Mouse (Mus musculus) central nervous system, embryonic 11.5 days (tissue): ENCODE results near the gene Usp39. TPM values are rescaled to one million over a fixed set of nuclear protein-coding genes. Genes with fewer than 3 reads are reported as not detected.

Experiments
- polyA plus RNA-seq: library from polyadenylated mRNA; depleted of rRNA; stranded (reverse); fragments of >200 nt; gene quantifications from 2 replicates; pipeline ENCODE4 v1.2.3, GENCODE M21; 2012; rRNA removed

The Usp39 gene
- 59.2 and 62.7 TPM in 2 replicates for polyA plus RNA-seq

DNA sequence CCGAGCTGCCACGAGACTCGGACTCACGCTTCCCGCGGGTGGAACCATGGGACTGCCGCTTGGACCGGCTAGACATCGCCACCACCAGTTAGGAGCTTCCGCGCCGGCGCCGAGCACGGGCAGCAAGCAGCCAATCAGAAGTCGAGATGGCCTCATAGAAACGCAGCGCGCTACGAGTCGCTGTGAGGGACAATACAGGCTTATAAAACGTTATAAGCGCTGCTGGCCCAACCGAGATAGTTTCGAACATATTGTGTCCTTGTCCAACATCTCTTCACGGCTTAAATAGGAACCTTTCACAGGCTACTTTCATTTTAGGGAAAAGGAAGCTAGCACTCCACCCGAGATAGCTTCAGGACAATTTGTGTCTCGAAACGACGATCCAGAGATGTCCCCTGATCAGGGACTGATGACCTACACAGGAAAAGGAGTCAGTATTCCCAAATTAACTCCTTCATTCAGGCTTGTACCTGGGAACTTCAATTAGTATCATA is at the start of gene Usp39:
TSS of gene Usp39 (minus strand) at position 111 of the 494 bp plus-strand sequence.

DNA sequence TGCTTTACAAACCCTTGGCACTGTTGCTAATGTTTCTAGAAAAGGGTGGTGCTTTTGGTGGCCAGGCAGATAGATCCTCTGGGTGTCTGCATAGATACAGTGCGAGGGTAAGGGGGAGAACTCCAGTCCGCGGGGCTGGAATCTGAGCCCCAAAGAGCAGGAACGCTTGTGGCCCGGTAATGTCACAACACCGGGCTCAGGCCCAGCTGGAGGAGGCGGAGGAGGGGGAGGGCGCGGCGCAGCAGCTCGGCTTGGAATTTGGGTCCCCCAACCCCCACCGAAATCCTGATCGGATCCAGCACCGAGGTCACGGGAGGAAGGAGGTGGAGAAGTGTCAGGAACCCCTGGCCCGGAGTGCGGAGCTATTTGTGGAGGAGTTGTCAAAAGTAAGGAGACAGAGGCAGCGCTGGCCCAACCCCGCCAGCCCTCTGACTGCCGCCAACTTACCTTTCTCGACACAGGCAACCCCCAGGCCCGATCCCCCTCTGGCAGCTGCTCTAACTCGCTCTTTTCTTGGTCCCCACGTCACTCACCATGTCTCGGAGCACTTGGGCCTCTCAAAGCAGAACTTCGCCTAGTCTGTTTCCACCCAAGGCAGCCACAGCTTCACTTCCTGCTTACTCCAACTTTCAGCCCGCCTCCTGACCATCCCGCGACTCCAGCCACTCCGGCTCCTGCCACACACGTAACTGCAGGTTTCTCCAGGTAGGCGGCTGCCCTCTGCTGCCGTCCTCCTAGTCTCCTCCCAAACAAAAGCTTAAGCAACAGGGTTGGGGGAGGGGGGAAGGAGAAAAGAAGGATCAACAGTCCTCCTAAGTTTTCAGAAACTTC is 45.2 kb upstream of the Usp39 start, which contains the start of gene Vamp8:
TSS of gene Vamp8 (minus strand) at position 763 of the 831 bp plus-strand sequence.

DNA sequence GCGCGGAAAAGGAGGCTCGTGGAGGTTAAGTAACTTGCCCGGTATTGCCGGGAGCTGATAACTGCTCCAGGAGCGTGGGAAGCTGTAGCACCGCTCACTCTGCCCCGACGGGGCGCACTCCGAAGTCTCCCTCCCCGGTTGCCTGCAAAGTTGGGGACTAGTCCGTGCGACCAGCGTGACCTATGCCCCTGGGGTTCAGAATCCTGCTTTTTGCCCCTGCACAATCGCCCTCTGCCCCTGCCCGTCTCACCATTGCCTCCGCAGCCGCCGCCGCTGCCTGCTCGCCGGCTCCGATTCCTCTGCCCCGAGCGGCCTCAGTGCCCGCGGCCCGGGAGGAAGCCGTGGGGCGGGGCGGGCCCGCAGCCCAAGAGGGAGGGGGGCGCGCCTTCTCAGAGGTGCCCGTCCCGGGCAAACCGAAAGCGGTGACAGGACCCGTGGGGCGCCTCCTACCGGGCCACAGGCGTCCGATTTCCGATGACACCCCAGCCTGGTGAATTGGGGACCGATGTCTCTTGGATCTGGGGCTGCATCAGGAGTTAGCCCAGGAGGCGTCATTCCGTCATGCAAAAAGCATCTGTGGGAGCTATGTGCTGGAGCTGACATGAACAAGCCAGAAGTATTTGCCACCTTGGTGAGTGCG is 35.3 kb upstream of the Usp39 start, which contains the start of gene Vamp5:
TSS of gene Vamp5 (minus strand) at position 338 of the 640 bp plus-strand sequence.

GRCm38 (mm10) chr6:72366844-72367443 is 22.0 kb upstream of the Usp39 start, which contains the start of gene Rnf181:
Rnf181 (minus strand) TSS chr6:72366956.

DNA sequence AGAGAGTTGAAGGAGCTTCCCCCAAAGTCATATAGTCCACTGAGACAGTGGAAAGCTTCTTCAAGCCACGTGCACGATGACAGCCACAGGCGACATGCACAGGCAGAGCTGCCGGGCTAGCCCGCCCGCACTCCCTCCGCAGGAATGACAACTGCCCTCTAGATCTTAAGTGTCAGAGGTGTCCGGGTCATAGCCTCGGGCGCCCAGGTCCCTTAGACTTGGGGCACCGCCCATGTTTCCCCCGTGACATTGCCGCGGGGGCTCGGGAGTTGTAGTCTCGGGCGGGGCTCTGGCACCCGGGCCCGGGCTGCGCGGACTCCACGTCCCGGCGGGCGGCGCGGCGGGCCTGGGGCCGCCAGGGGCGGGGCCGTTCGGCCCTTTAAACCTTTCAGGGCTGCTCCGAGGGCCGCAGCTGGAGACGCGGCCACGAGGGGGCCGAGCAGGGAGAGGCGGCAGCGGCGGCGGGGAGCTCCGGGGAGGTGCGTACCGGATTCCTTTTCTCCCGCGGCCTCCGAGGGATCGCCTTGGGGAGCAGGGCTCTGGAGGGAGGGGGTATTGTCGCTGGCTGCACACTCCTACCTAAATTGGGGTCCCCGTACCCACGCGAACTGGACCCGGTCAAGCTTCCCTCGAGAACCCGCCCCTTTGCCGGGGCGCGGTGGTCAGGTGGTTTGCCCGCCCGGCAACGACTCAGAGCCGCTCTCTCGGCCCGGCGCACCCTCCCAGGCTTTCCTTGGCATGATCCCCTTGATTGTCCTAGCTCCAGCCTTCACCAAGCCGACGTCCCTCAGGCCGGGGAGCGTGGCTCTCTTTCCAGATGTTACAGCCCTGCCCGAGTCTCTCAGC is 10.3 kb upstream of the Usp39 start, which contains the start of gene Tmem150a:
TSS of gene Tmem150a (plus strand) at position 382 of the 846 bp plus-strand sequence.

DNA sequence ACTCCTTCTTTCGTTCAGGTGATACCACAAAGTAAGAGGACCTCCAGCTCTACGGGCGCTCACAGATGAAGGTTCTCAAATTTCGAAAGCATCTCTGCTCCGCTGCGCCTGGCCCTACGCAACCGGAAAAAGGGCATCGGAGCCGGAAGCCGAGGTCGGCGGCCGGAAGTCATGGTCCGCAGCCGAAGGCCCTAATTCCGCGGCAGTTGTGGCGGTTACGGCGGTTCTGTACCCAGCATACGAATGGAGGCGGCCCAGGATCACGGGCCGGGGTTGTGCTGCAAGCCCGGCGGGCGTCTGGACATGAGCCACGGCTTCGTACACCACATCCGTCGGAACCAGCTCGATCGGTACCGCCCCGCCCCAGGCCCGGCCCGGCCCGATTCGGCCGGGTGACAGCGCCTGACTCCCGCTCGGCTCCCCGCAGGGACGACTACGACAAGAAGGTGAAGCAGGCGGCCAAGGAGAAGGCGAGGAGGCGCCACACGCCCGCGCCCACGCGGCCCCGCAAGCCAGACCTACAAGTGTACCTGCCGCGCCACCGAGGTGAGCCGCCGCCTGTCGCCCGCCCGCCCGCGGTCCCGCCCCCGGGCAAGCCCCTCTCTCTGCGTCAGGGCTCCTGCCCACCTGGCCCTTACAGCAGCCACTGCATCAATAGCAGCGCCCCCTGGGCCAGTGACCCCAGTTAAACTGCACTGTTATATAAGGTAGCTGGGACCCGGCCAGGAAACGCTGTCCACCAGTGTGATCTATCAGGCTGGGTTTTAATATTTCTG is 2.4 kb upstream of the Usp39 start, which contains the start of gene 0610030E20Rik:
TSS of gene 0610030E20Rik (plus strand) at position 152 of the 776 bp plus-strand sequence.

Other genes starting within 250 kb of the Usp39 start
- 31.2 and 32.7 TPM in 2 replicates for gene St3gal5, start 247.6 kb downstream of the Usp39 start, polyA plus RNA-seq
- gene Atoh8, start 109.6 kb downstream of the Usp39 start, polyA plus RNA-seq: 6.9 and 10.8 TPM in 2 replicates
- gene Sftpb, start 40.6 kb downstream of the Usp39 start, polyA plus RNA-seq: 0.09 TPM in 1 of 2 replicates, not detected in the other
- 25.5 and 29.6 TPM in 2 replicates for gene 0610030E20Rik, start 2.1 kb upstream of the Usp39 start, polyA plus RNA-seq
- 6.8 and 15.5 TPM in 2 replicates for gene Tmem150a, start 10.3 kb upstream of the Usp39 start, polyA plus RNA-seq
- gene Rnf181, start 21.8 kb upstream of the Usp39 start, polyA plus RNA-seq: 64.9 and 70.5 TPM in 2 replicates
- 19.4 and 20.6 TPM in 2 replicates for gene Vamp5, start 35.3 kb upstream of the Usp39 start, polyA plus RNA-seq
- 60.3 and 66.4 TPM in 2 replicates for gene Vamp8, start 45.5 kb upstream of the Usp39 start, polyA plus RNA-seq
- gene Ggcx, start 69.1 kb upstream of the Usp39 start, polyA plus RNA-seq: 21.2 and 25.7 TPM in 2 replicates
- 269 and 319 TPM in 2 replicates for gene Mat2a, start 94.4 kb upstream of the Usp39 start, polyA plus RNA-seq
- gene Sh2d6, start 176.5 kb upstream of the Usp39 start, polyA plus RNA-seq: 0.34 and 0.55 TPM in 2 replicates
- gene Capg, start 199.2 kb upstream of the Usp39 start, polyA plus RNA-seq: 4.9 and 7.1 TPM in 2 replicates